Mouse (Mus musculus): Measurements from ENCODE around the gene Dennd1c. TPM values are rescaled to one million over a fixed set of nuclear protein-coding genes. Genes with fewer than 3 reads are reported as not detected.
A peak's percentile ranks its signal among the peaks of the same experiment; 100 is the strongest.

Gene Dennd1c
- polyA plus RNA-seq (2014; fragmentation: Nextera tagmentation; extraction: Ambion mirVana), result 4.6 and 5.7 TPM in 2 replicates

DNA sequence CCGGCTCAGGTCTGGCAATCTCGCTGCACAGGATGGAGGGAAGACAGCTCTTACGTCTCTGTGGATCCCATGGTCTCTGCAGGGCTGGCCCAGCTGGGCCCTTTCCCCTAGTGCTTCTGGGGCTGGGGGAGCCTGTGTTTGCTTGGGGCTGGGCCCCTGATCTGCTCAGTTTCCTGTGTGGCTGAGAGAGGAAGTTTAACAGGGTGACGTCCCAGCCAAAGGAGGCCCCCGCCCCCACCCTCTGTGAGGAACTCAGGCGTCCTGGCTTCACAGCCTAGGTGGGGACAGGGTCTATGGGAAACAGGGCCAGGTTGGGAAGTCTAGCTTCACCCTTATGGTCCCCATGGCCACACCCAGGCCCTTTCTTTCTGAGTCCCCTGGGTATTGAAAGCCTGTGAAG, at the start of gene Dennd1c:
Gene Dennd1c (minus strand): TSS at position 179 of the 400 bp plus-strand sequence.
- ATAC-seq (replicated peaks; ENCODE audit: low FRiP score), result no peak
- WGBS, result 57% methylated on average over 6 of the region's 6 CpGs
- no peak within 1 kb of the TSS for H3K27ac ChIP-seq (ENCODE audit: low read depth, low read length)

DNA sequence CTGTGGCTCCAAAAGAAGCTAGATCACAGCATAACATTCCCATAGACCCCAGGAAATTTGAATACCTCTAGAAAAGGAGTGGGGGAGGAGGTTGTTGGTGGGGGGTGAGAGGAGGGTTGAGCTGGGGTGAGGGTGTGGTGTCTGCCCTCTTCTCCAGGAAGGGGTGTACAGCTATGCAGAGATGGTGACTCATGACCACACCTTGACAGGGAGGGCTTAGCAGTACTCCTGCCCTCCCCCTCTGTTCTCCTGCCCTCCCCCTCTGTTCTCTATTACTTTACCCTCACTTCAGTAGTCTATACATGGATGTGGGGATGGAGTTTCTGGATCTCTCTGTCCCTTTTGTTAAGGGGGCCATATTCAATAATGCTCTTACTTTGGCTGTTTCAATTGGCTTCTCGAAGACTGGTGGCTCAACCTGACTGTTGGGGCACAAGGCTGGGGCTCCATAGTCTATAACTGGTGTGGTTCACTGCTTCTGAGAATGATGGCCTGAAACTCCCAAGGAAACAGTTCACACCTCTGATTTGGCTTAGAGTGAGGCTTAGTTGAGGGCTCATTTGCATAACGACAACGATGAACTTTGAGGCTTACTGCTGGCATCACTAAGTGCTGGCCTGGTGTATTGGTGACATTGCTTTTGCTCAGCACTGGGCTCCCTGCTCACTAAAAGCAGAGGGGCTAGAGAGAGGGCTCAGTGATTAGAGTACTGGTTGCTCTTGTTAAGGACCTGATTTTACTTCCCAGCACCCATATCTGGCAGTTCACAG, 47.7 kb upstream of the Dennd1c start:
- Histone ChIP-seq H3K4me2 (ENCODE audit: low read depth, low read length, severe bottlenecking) (no peak overlapping the region), H3K36me3 (ENCODE audit: control insufficient read depth, insufficient read depth, low read length) (no peaks in the 10 kb centered on the region), H3K9ac (ENCODE audit: low read length) (no peak overlapping the region), H3K4me1 (replicated peaks; ENCODE audit: control insufficient read depth, insufficient read depth, low read length) (no peaks in the 10 kb centered on the region), H3K27ac (ENCODE audit: low read depth, low read length) (no peak overlapping the region), H3K27me3 (ENCODE audit: control insufficient read depth, insufficient read depth, low read length) (no peaks in the 10 kb centered on the region), H3K4me3 (ENCODE audit: low read depth, low read length) (no peak overlapping the region), H3K9me3 (ENCODE audit: control insufficient read depth, low read length) (no peaks in the 10 kb centered on the region)
- WGBS, result 70% methylated on average over 3 of the region's 3 CpGs
- ATAC-seq (replicated peaks; ENCODE audit: low FRiP score), result no peak
- no peak for DNase-seq (ENCODE audit: low spot score)

More for the DNA sequence above, at the start of gene Dennd1c:
- no peaks in the 10 kb centered on the region for H3K4me1 ChIP-seq (replicated peaks; ENCODE audit: control insufficient read depth, insufficient read depth, low read length)
- no peaks in the 10 kb centered on the region for H3K9me3 ChIP-seq (ENCODE audit: control insufficient read depth, low read length)
- no peaks in the 10 kb centered on the region for H3K36me3 ChIP-seq (ENCODE audit: control insufficient read depth, insufficient read depth, low read length)
- no peak within 1 kb of the TSS for H3K4me2 ChIP-seq (ENCODE audit: low read depth, low read length, severe bottlenecking)
- DNase-seq (ENCODE audit: low spot score), result no peak
- H3K27me3 ChIP-seq (ENCODE audit: control insufficient read depth, insufficient read depth, low read length), result no peaks in the 10 kb centered on the region
- H3K9ac ChIP-seq (ENCODE audit: low read length), result no peak within 1 kb of the TSS
- H3K4me3 ChIP-seq (ENCODE audit: low read depth, low read length), result no peak within 1 kb of the TSS

DNA sequence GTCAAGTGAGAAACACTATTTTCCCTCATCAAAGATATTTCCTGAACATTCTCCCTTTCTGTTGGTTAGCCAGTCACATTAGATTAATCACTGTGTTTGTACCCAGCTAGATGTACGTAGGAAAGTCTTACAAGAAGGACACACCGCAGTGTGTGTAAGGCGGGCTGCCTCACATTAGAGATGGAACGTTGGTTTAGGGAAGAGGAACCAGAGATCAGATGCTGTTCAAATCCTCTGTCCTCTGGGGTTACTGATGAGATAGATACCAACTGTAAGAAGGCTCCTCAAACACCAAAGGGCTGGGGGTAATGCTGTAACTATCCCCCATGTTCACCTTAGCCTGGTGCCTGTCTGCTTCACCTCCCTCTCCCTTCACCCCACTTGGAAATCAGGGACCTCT, 46.5 kb upstream of the Dennd1c start:
- Histone ChIP-seq H3K9me3 (ENCODE audit: control insufficient read depth, low read length) (no peaks in the 10 kb centered on the region), H3K27me3 (ENCODE audit: control insufficient read depth, insufficient read depth, low read length) (no peaks in the 10 kb centered on the region), H3K4me1 (replicated peaks; ENCODE audit: control insufficient read depth, insufficient read depth, low read length) (no peaks in the 10 kb centered on the region), H3K4me2 (ENCODE audit: low read depth, low read length, severe bottlenecking) (no peak overlapping the region), H3K9ac (ENCODE audit: low read length) (no peak overlapping the region), H3K27ac (ENCODE audit: low read depth, low read length) (no peak overlapping the region), H3K36me3 (ENCODE audit: control insufficient read depth, insufficient read depth, low read length) (no peaks in the 10 kb centered on the region), H3K4me3 (ENCODE audit: low read depth, low read length) (no peak overlapping the region)
- no peak for DNase-seq (ENCODE audit: low spot score)
- no peak for ATAC-seq (replicated peaks; ENCODE audit: low FRiP score)
- WGBS, result 84% methylated on average over 4 of the region's 4 CpGs

DNA sequence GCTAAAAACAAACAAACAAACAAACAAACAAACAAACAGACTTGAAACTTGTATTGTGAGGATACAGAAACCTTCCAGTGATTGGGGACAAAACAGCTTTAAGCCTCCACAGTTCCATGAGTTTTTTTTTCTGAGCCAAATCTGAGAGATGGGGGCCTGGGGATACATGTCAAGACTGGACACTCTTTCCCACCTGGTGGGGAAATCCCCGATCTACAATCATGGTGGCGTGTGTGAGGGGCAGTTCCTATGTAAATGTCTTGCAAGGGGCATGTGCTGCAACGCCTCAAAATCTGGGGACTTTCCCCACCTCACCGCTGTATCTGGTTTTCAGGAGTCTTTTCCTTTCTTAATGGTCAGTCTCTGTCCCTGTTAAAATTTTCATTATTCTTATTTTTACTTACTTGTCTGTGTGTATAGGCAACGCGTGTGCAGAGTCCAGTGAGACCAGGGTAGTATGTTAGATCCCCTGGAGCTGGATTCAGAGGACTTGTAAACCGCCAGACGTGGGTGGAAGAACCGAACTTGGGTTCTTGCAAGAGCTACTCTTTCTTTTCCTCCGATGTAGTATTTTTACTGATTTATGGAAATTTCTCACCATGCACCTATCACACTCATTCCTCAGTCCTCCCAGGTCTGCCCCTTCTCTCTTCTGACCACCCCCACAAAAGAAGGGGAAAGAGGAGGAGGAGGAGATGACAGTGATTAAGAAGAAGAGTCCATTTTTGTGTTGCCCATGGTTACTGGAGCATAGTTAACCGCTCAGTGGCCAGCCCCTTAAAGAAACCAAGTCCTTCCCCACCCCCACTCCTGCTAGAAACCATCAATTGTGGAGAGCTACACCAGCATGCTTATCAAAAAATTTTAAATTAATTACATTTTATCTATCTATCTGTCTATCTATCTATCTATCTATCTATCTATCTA, 45.1 kb upstream of the Dennd1c start:
- H3K4me2 ChIP-seq (ENCODE audit: low read depth, low read length, severe bottlenecking), result no peak overlapping the region
- H3K9me3 ChIP-seq (ENCODE audit: control insufficient read depth, low read length), result no peaks in the 10 kb centered on the region
- DNase-seq (ENCODE audit: low spot score) (no peak), ATAC-seq (replicated peaks; ENCODE audit: low FRiP score) (no peak)
- H3K9ac ChIP-seq (ENCODE audit: low read length), result no peak overlapping the region
- no peak overlapping the region for H3K4me3 ChIP-seq (ENCODE audit: low read depth, low read length)
- no peaks in the 10 kb centered on the region for H3K27me3 ChIP-seq (ENCODE audit: control insufficient read depth, insufficient read depth, low read length)
- WGBS, result 89% methylated on average over 11 of the region's 11 CpGs
- H3K36me3 ChIP-seq (ENCODE audit: control insufficient read depth, insufficient read depth, low read length), result no peaks in the 10 kb centered on the region
- H3K27ac ChIP-seq (ENCODE audit: low read depth, low read length), result no peak overlapping the region
- no peaks in the 10 kb centered on the region; the same call in 1 of the 2 replicates for H3K4me1 ChIP-seq (replicated peaks; ENCODE audit: control insufficient read depth, insufficient read depth, low read length)

DNA sequence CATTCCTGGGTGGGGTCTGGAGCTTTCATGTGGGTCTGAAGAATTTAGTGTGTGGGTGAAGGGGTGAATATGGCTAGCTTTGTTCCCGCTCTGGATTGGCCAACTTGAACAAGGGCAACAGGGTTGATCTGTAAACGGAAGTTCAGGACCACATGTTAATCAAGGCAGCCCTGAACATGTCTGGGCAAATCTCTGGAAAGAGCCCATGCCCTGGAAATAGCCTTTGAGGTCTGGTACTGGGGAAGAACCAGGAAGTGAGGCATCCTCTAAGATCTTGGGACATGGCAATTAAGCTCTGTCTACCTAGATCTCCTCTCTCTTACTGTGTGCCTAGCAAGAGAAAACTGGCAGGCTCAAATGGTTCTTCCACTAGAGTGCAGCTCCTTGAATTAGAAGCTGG, 43.5 kb upstream of the Dennd1c start:
- no peaks in the 10 kb centered on the region for H3K36me3 ChIP-seq (ENCODE audit: control insufficient read depth, insufficient read depth, low read length)
- DNase-seq (ENCODE audit: low spot score) (no peak), ATAC-seq (replicated peaks; ENCODE audit: low FRiP score) (no peak)
- H3K4me2 ChIP-seq (ENCODE audit: low read depth, low read length, severe bottlenecking), result no peak overlapping the region
- 90% methylated on average over 2 of the region's 2 CpGs for WGBS
- H3K9ac ChIP-seq (ENCODE audit: low read length), result no peak overlapping the region
- no peaks in the 10 kb centered on the region for H3K9me3 ChIP-seq (ENCODE audit: control insufficient read depth, low read length)
- no peaks in the 10 kb centered on the region; the same call in 1 of the 2 replicates for H3K4me1 ChIP-seq (replicated peaks; ENCODE audit: control insufficient read depth, insufficient read depth, low read length)
- no peak overlapping the region for H3K4me3 ChIP-seq (ENCODE audit: low read depth, low read length)
- H3K27me3 ChIP-seq (ENCODE audit: control insufficient read depth, insufficient read depth, low read length), result no peaks in the 10 kb centered on the region
- H3K27ac ChIP-seq (ENCODE audit: low read depth, low read length), result no peak overlapping the region

DNA sequence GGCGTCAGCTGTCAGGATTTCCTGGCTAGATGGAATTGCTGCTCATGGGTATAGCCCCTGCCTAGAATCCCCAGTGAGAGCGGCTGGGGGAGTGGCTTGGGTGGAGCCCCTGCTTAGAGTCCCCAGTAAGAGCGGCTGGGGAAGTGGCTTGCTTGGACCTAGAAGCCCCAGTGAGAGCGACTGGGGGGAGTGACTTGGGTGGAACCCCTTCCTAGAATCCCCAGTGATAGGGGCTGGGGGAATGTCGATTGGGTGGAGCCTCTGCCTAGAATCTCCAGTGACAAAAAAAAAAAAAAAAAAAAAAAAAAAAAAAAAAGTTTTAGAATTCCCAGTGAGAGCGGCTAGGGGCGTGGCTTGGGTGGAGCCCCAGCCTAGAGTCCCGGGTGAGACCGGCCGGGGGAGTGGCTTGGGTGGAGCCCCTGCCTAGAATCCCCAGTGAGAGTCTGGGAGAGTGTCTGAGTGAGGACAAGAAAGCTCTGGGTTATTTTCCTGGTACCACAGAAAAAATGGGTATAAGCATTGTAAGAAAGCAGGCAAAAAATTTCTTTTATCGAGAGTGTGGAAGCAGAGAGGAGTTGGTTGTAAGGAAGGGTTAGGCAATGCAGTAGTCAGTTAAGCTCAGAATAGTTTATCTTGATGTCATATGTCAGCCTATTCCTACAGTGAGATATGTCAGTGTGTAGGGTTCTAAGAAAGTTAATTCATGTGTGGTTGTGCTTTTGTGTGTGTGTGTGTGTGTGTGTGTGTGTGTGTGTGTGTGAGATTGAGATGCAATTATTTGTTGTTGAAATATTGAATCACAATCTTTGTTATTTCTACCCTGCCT, 40.4 kb upstream of the Dennd1c start:
- Histone ChIP-seq H3K4me1 (replicated peaks; ENCODE audit: control insufficient read depth, insufficient read depth, low read length) (no peaks in the 10 kb centered on the region; the same call in 1 of the 2 replicates), H3K4me3 (ENCODE audit: low read depth, low read length) (no peak overlapping the region), H3K27ac (ENCODE audit: low read depth, low read length) (no peak overlapping the region), H3K9ac (ENCODE audit: low read length) (no peak overlapping the region), H3K4me2 (ENCODE audit: low read depth, low read length, severe bottlenecking) (peak overlapping the region; percentile 24; the same call in 1 of the 2 replicates), H3K27me3 (ENCODE audit: control insufficient read depth, insufficient read depth, low read length) (no peaks in the 10 kb centered on the region), H3K36me3 (ENCODE audit: control insufficient read depth, insufficient read depth, low read length) (no peaks in the 10 kb centered on the region), H3K9me3 (ENCODE audit: control insufficient read depth, low read length) (no peaks in the 10 kb centered on the region)
- DNase-seq (ENCODE audit: low spot score) (peak; percentile 57), ATAC-seq (replicated peaks; ENCODE audit: low FRiP score) (peak; percentile 90)
- 2% methylated on average over 11 of the region's 11 CpGs for WGBS

DNA sequence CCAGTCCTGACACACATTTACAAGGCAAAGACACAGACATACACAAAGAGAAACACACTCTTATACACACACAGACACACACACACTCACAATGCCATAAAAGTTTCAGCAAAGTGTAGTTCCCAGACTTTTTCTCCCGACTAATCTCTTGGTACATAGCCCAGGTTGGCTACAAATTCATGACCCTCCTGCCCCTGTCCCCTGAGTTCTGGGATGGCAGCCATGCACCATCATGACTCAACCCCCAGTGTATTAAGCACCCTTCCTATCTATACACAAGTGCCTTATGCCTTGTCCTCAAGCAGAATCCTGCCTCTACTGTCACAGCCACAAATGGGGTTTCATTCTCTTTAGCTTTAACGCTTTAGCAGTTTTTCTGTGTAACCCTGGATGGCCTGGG, 38.5 kb upstream of the Dennd1c start:
- H3K27me3 ChIP-seq (ENCODE audit: control insufficient read depth, insufficient read depth, low read length), result no peaks in the 10 kb centered on the region

More for the DNA sequence above, 38.5 kb upstream of the Dennd1c start:
- DNase-seq (ENCODE audit: low spot score) (no peak), ATAC-seq (replicated peaks; ENCODE audit: low FRiP score) (no peak)
- no peaks in the 10 kb centered on the region; the same call in 1 of the 2 replicates for H3K4me1 ChIP-seq (replicated peaks; ENCODE audit: control insufficient read depth, insufficient read depth, low read length)
- H3K4me3 ChIP-seq (ENCODE audit: low read depth, low read length), result no peak overlapping the region
- H3K4me2 ChIP-seq (ENCODE audit: low read depth, low read length, severe bottlenecking), result no peak overlapping the region
- WGBS, result 67% methylated on average over 2 of the region's 2 CpGs
- no peaks in the 10 kb centered on the region for H3K9me3 ChIP-seq (ENCODE audit: control insufficient read depth, low read length)
- no peak overlapping the region for H3K9ac ChIP-seq (ENCODE audit: low read length)
- H3K27ac ChIP-seq (ENCODE audit: low read depth, low read length), result no peak overlapping the region
- no peaks in the 10 kb centered on the region for H3K36me3 ChIP-seq (ENCODE audit: control insufficient read depth, insufficient read depth, low read length)
